In genomic region chr6:39870271-39871135, GRCm38 (mm10) we compare ENCODE assay signal across 9 mouse cellular contexts. TPM values are rescaled to one million over a fixed set of nuclear protein-coding genes. Genes with fewer than 3 reads are reported as not detected.
DNase-seq lines count a peak whose midpoint lies in the region; ATAC-seq and TF ChIP-seq lines count a peak whose summit lies in the region.
"Had no signal": no experiment of that assay in that cellular context is flagged by ENCODE, and none has a peak within 500 bp of the region (broad histone marks: within the 10 kb centered on the region; RNA-seq: fewer than 3 reads in every experiment).

No protein-coding gene starts in this region.

- TF ChIP-seq CTCF in C2C12 (IDR thresholded peaks at IDR 0.05; ENCODE audit: control insufficient read depth, insufficient read depth, insufficient read length): no peak
- TF ChIP-seq CTCF in small intestine, adult 2 months (IDR thresholded peaks at IDR 0.05; ENCODE audit: extremely low read depth, insufficient read length, insufficient replicate concordance, low read depth, low read length): no peak

- H3K79me3 ChIP-seq in C2C12 (ENCODE audit: low read depth): no peaks in the 10 kb centered on the region

- H3K79me2 ChIP-seq in C2C12 (ENCODE audit: control insufficient read depth, insufficient read depth): no peaks in the 10 kb centered on the region

- no peak overlapping the region for H3K9ac ChIP-seq in heart, embryonic 15.5 days

- peak overlapping the region; percentile 6 for H3K4me3 ChIP-seq in C2C12 (ENCODE audit: insufficient read depth, poor library complexity, severe bottlenecking)
- peak overlapping the region; percentile 53 for H3K4me3 ChIP-seq in heart, embryonic 15.5 days
- H3K4me3 ChIP-seq in small intestine, adult 2 months (ENCODE audit: low read depth, low read length): peak overlapping the region; percentile 34
- H3K4me3 ChIP-seq: erythroblast, embryonic 14.5 days had no signal

- peak; percentile 89 for DNase-seq in NIH3T3 (ENCODE audit: low read depth)
- peak; percentile 83 for DNase-seq in embryo, embryonic 10 days (ENCODE audit: low spot score)
- DNase-seq in layer of hippocampus, adult 8-10 months (ENCODE audit: low spot score in 2 of 2): peak; percentile 41 to 74
- peak; percentile 26 for DNase-seq in lung, postnatal 10 days
- DNase-seq in spleen, postnatal 14 days (ENCODE audit: low spot score in 2 of 2): no peak

- peaks cover 29% of the 10 kb centered on the region for H3K27me3 ChIP-seq in C2C12 (ENCODE audit: control insufficient read depth, insufficient read depth, insufficient read length)
- H3K27me3 ChIP-seq in heart, embryonic 15.5 days: peaks cover 67% of the 10 kb centered on the region
- H3K27me3 ChIP-seq in small intestine, adult 2 months (ENCODE audit: control insufficient read depth, insufficient read depth, low read length): peaks cover 38% of the 10 kb centered on the region

- no peaks in the 10 kb centered on the region for H3K9me3 ChIP-seq in heart, embryonic 15.5 days (replicated peaks)

- no peak for ATAC-seq in heart, embryonic 15.5 days (replicated peaks; ENCODE audit: insufficient number of reproducible peaks, insufficient read depth, low FRiP score, low read depth)

- H3K27ac ChIP-seq in heart, embryonic 15.5 days: no peak overlapping the region
- H3K27ac ChIP-seq in small intestine, adult 2 months (ENCODE audit: insufficient read depth, low read depth, low read length): no peak overlapping the region

- no peak for TF ChIP-seq POLR2A in small intestine, adult 2 months (IDR thresholded peaks at IDR 0.05; ENCODE audit: low read depth, low read length)

- H3K4me1 ChIP-seq in heart, embryonic 15.5 days (replicated peaks): peaks cover 28% of the 10 kb centered on the region
- H3K4me1 ChIP-seq in small intestine, adult 2 months (ENCODE audit: control insufficient read depth, insufficient read depth, insufficient read length, low read length): peaks cover 8% of the 10 kb centered on the region

- no peaks in the 10 kb centered on the region for H3K36me3 ChIP-seq in C2C12 (ENCODE audit: control insufficient read depth, insufficient read depth)
- no peaks in the 10 kb centered on the region for H3K36me3 ChIP-seq in heart, embryonic 15.5 days
- H3K36me3 ChIP-seq in small intestine, adult 2 months (ENCODE audit: control insufficient read depth, insufficient read depth, low read length): no peaks in the 10 kb centered on the region

- peak overlapping the region; percentile 39 for H3ac ChIP-seq in C2C12 (ENCODE audit: control insufficient read depth, insufficient read length, low read depth)

- WGBS in heart, embryonic 15.5 days: 2% methylated on average over 28 of the region's 28 CpGs
- WGBS in small intestine, adult 2 months: under 1% methylated on average over 28 of the region's 28 CpGs

- H3K4me2 ChIP-seq in heart, embryonic 15.5 days: peak overlapping the region; percentile 97

TF ChIP-seq in C2C12, 6 proteins besides CTCF, POLR2A, EP300 and RAD21:
- no peak for TF ChIP-seq MYOD1 (IDR thresholded peaks at IDR 0.05; ENCODE audit: control insufficient read depth, insufficient read length, low read depth)
- no peak for TF ChIP-seq MAX (IDR thresholded peaks at IDR 0.05)
- TF ChIP-seq MYOG (IDR thresholded peaks at IDR 0.05; ENCODE audit: control insufficient read depth, extremely low read depth, insufficient read length): no peak

RNA-seq across cellular contexts. Expression of gene Tmem178b, which starts 2.6 kb away (rescaled TPM):
- 0.01 TPM for polyA plus RNA-seq in C2C12 (2012; fragmentation: generic; extraction: Trizol)
- polyA plus RNA-seq in heart, embryonic 15.5 days (2015; fragmentation: Nextera tagmentation; extraction: Ambion mirVana): 0.01 and 0.23 TPM in 2 replicates
- total RNA-seq in layer of hippocampus, adult 8-10 months (2022): 100 to 1,000 TPM; 156 to 182 (median 174) TPM
- polyA plus RNA-seq in small intestine, adult 2 months (2012; rRNA removed): 0.10 and 0.29 TPM in 2 replicates
- polyA plus RNA-seq: erythroblast, embryonic 14.5 days had no signal

RNA-seq across cellular contexts. Expression of gene Mrps33, which starts 59.7 kb away (rescaled TPM):
- 133 TPM for polyA plus RNA-seq in C2C12 (2012; fragmentation: generic; extraction: Trizol)
- 148 and 187 TPM in 2 replicates for polyA plus RNA-seq in heart, embryonic 15.5 days (2015; fragmentation: Nextera tagmentation; extraction: Ambion mirVana)
- total RNA-seq in layer of hippocampus, adult 8-10 months (2022): 100 to 1,000 TPM; 102 to 109 (median 104) TPM
- 11.4 and 15.4 TPM in 2 replicates for polyA plus RNA-seq in small intestine, adult 2 months (2012; rRNA removed)

Comparison
In these comparisons a context has a peak if more than half of its experiments do, and no peak if none do; other contexts are left out.
1. DNase-seq: peak in NIH3T3 (single experiment), embryo, embryonic 10 days (single experiment), layer of hippocampus, adult 8-10 months (2 of 2) and lung, postnatal 10 days (single experiment); none in spleen, postnatal 14 days (0 of 2).
2. Peak in every context shown above with its lines, with median percentiles within 50 percentile points of each other: H3K4me3 ChIP-seq.